Mouse (Mus musculus): Measurements from ENCODE around the gene Spag17. TPM values are rescaled to one million over a fixed set of nuclear protein-coding genes. Genes with fewer than 3 reads are reported as not detected.
"Not testable (repeated sequence)": the region's sequence is repeated elsewhere in the genome, so short reads cannot be mapped to it uniquely, and the experiment has no call there.

Gene Spag17
- polyA plus RNA-seq, 1 experiment from 2014 or later = not detected

DNA sequence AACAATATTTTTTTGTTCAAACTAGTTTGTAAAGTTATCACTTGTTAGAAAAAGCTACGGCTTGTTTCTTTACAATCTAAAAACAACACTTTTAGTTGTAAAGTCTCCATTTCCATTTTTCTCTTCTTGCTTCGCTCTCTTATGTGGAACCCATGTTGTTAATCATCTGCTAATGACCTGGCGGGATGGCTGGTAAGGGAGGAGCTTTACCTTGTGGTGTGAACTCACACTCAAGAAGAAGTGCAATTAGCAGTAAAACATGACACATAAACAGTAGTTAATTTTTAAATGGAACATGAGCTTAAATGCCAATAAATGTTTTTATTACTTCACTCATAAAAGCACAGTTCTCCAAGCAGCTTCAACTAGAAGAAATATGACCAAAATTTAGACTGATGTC, 3.7 kb upstream of the Spag17 start:
- Histone ChIP-seq H3K9ac (replicated peaks; ENCODE audit: low read depth, low read length) (no peak overlapping the region), H3K4me1 (ENCODE audit: control insufficient read depth, insufficient read depth, low read length) (no peaks in the 10 kb centered on the region), H3K9me3 (ENCODE audit: control insufficient read depth, low read depth, low read length) (no peaks in the 10 kb centered on the region), H3K4me2 (replicated peaks; ENCODE audit: low read depth, low read length) (no peak overlapping the region), H3K27ac (ENCODE audit: low read length) (no peak overlapping the region), H3K27me3 (ENCODE audit: control insufficient read depth, insufficient read depth, low read length) (no peaks in the 10 kb centered on the region), H3K36me3 (ENCODE audit: control insufficient read depth, insufficient read depth, low read length) (no peaks in the 10 kb centered on the region), H3K4me3 (ENCODE audit: low read depth, low read length) (no peak overlapping the region)
- 82% methylated on average over 3 of the region's 3 CpGs for WGBS
- ATAC-seq (ENCODE audit: insufficient number of reproducible peaks, insufficient read depth, low FRiP score, low read depth) = no peak

DNA sequence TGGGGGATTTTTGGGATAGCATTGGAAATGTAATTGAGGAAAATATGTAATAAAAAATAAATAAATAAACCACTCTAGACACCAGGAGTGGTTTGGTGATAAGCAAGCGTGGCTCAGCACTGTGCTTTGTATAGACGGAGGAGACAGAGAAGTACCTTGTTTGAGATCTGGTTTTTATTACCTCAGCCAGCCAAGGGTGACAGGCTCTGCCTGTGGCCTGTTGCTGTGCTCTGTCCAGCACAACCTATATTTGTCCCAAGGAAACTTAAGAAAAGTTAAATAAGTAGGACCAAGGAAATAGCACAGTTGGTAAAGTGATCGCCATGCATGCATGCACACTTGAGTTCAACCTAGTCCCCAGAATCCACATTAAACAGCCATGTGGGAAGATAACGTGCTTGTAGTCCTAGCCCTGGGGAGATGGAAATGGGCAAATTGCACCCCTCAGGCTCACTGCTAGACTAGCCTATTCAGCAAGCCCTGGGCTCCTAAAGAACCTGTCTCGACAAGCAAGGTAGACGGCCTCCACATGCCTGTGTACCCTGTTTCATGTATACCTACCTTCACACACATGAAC, 1.1 kb upstream of the Spag17 start:
- H3K27ac ChIP-seq (ENCODE audit: low read length) = no peak overlapping the region
- no peak overlapping the region for H3K9ac ChIP-seq (replicated peaks; ENCODE audit: low read depth, low read length)
- ATAC-seq (ENCODE audit: insufficient number of reproducible peaks, insufficient read depth, low FRiP score, low read depth) = no peak
- H3K4me1 ChIP-seq (ENCODE audit: control insufficient read depth, insufficient read depth, low read length) = no peaks in the 10 kb centered on the region
- no peaks in the 10 kb centered on the region for H3K27me3 ChIP-seq (ENCODE audit: control insufficient read depth, insufficient read depth, low read length)
- H3K36me3 ChIP-seq (ENCODE audit: control insufficient read depth, insufficient read depth, low read length) = no peaks in the 10 kb centered on the region
- H3K9me3 ChIP-seq (ENCODE audit: control insufficient read depth, low read depth, low read length) = no peaks in the 10 kb centered on the region
- 88% methylated on average over 6 of the region's 6 CpGs for WGBS
- no peak overlapping the region for H3K4me2 ChIP-seq (replicated peaks; ENCODE audit: low read depth, low read length)
- no peak overlapping the region for H3K4me3 ChIP-seq (ENCODE audit: low read depth, low read length)

- H3K4me1 ChIP-seq (ENCODE audit: control insufficient read depth, insufficient read depth, low read length); H3K9me3 ChIP-seq (ENCODE audit: control insufficient read depth, low read depth, low read length); ATAC-seq (ENCODE audit: insufficient number of reproducible peaks, insufficient read depth, low FRiP score, low read depth); H3K9ac ChIP-seq (replicated peaks; ENCODE audit: low read depth, low read length); H3K36me3 ChIP-seq (ENCODE audit: control insufficient read depth, insufficient read depth, low read length); H3K27me3 ChIP-seq (ENCODE audit: control insufficient read depth, insufficient read depth, low read length); H3K4me3 ChIP-seq (ENCODE audit: low read depth, low read length); H3K4me2 ChIP-seq (replicated peaks; ENCODE audit: low read depth, low read length); H3K27ac ChIP-seq (ENCODE audit: low read length): not testable (repeated sequence)
- 94% methylated on average over 4 of the region's 4 CpGs for WGBS
Measured at GRCm38 (mm10) chr3:99894741-99895140, 9.5 kb downstream of the Spag17 start.

DNA sequence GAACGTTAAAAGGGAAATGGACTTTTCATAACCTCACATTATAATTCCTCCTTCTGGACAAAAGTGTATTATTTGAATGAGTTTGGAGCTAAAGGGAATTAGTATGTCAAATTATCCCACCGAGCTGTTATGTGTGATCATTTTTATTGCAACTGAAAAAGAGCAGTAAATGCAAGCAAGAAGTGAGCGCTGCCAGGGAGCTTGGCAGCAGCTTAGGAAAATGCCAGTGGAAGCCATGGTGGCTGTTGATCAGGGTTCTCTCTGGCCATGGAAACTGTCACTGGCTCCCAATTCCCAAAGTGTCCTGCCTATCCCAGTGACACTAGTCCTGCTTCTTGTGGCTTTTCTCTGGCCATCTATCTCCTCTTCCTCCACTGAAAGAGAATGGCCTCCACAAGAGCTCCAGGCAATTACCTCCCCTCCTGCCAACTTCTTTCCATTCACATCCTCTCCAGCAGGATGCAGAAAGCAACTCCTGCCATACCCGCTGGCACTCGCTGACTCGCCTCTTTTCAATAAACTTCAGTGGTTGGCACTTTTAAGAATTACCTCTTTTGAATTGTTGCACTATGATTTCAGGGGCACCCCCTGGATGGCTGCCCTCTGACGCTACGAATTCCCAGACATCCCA, 28.7 kb downstream of the Spag17 start:
- H3K9me3 ChIP-seq (ENCODE audit: control insufficient read depth, low read depth, low read length) = no peaks in the 10 kb centered on the region
- no peaks in the 10 kb centered on the region for H3K27me3 ChIP-seq (ENCODE audit: control insufficient read depth, insufficient read depth, low read length)
- no peak overlapping the region for H3K9ac ChIP-seq (replicated peaks; ENCODE audit: low read depth, low read length)
- no peak for ATAC-seq (ENCODE audit: insufficient number of reproducible peaks, insufficient read depth, low FRiP score, low read depth)
- 83% methylated on average over 8 of the region's 8 CpGs for WGBS
- no peaks in the 10 kb centered on the region for H3K4me1 ChIP-seq (ENCODE audit: control insufficient read depth, insufficient read depth, low read length)
- H3K4me3 ChIP-seq (ENCODE audit: low read depth, low read length) = no peak overlapping the region
- H3K27ac ChIP-seq (ENCODE audit: low read length) = no peak overlapping the region
- no peaks in the 10 kb centered on the region for H3K36me3 ChIP-seq (ENCODE audit: control insufficient read depth, insufficient read depth, low read length)
- no peak overlapping the region for H3K4me2 ChIP-seq (replicated peaks; ENCODE audit: low read depth, low read length)

GRCm38 (mm10) chr3:99922944-99923343, 37.7 kb downstream of the Spag17 start:
- no peaks in the 10 kb centered on the region for H3K27me3 ChIP-seq (ENCODE audit: control insufficient read depth, insufficient read depth, low read length)
- no peak overlapping the region for H3K27ac ChIP-seq (ENCODE audit: low read length)
- no peak overlapping the region for H3K9ac ChIP-seq (replicated peaks; ENCODE audit: low read depth, low read length)
- no peaks in the 10 kb centered on the region for H3K36me3 ChIP-seq (ENCODE audit: control insufficient read depth, insufficient read depth, low read length)
- H3K4me2 ChIP-seq (replicated peaks; ENCODE audit: low read depth, low read length) = no peak overlapping the region
- no peaks in the 10 kb centered on the region for H3K9me3 ChIP-seq (ENCODE audit: control insufficient read depth, low read depth, low read length)
- 75% methylated on average over 3 of the region's 3 CpGs for WGBS
- H3K4me1 ChIP-seq (ENCODE audit: control insufficient read depth, insufficient read depth, low read length) = no peaks in the 10 kb centered on the region
- ATAC-seq (ENCODE audit: insufficient number of reproducible peaks, insufficient read depth, low FRiP score, low read depth) = no peak
- H3K4me3 ChIP-seq (ENCODE audit: low read depth, low read length) = no peak overlapping the region

- no peak overlapping the region for H3K27ac ChIP-seq (ENCODE audit: low read length)
- WGBS = 72% methylated on average over 12 of the region's 12 CpGs
- H3K4me3 ChIP-seq (ENCODE audit: low read depth, low read length) = no peak overlapping the region
- H3K4me1 ChIP-seq (ENCODE audit: control insufficient read depth, insufficient read depth, low read length) = no peaks in the 10 kb centered on the region
- no peak overlapping the region for H3K9ac ChIP-seq (replicated peaks; ENCODE audit: low read depth, low read length)
- H3K36me3 ChIP-seq (ENCODE audit: control insufficient read depth, insufficient read depth, low read length) = no peaks in the 10 kb centered on the region
- no peaks in the 10 kb centered on the region for H3K9me3 ChIP-seq (ENCODE audit: control insufficient read depth, low read depth, low read length)
- ATAC-seq (ENCODE audit: insufficient number of reproducible peaks, insufficient read depth, low FRiP score, low read depth) = no peak
- H3K4me2 ChIP-seq (replicated peaks; ENCODE audit: low read depth, low read length) = no peak overlapping the region
- no peaks in the 10 kb centered on the region for H3K27me3 ChIP-seq (ENCODE audit: control insufficient read depth, insufficient read depth, low read length)
Measured at GRCm38 (mm10) chr3:99930920-99931620, 45.9 kb downstream of the Spag17 start.

- Histone ChIP-seq H3K9me3 (ENCODE audit: control insufficient read depth, low read depth, low read length) (no peaks in the 10 kb centered on the region), H3K9ac (replicated peaks; ENCODE audit: low read depth, low read length) (no peak overlapping the region), H3K27me3 (ENCODE audit: control insufficient read depth, insufficient read depth, low read length) (no peaks in the 10 kb centered on the region), H3K4me3 (ENCODE audit: low read depth, low read length) (no peak overlapping the region), H3K27ac (ENCODE audit: low read length) (no peak overlapping the region), H3K4me2 (replicated peaks; ENCODE audit: low read depth, low read length) (no peak overlapping the region), H3K36me3 (ENCODE audit: control insufficient read depth, insufficient read depth, low read length) (no peaks in the 10 kb centered on the region), H3K4me1 (ENCODE audit: control insufficient read depth, insufficient read depth, low read length) (no peaks in the 10 kb centered on the region)
- WGBS = 15% methylated on average over 1 of the region's 1 CpGs
- no peak for ATAC-seq (ENCODE audit: insufficient number of reproducible peaks, insufficient read depth, low FRiP score, low read depth)
Measured at GRCm38 (mm10) chr3:99936159-99936558, 51.0 kb downstream of the Spag17 start.

- no peaks in the 10 kb centered on the region for H3K36me3 ChIP-seq (ENCODE audit: control insufficient read depth, insufficient read depth, low read length)
- 34% methylated on average over 8 of the region's 8 CpGs for WGBS
- H3K4me2 ChIP-seq (replicated peaks; ENCODE audit: low read depth, low read length) = no peak overlapping the region
- H3K9ac ChIP-seq (replicated peaks; ENCODE audit: low read depth, low read length) = no peak overlapping the region
- no peak overlapping the region for H3K4me3 ChIP-seq (ENCODE audit: low read depth, low read length)
- no peak for ATAC-seq (ENCODE audit: insufficient number of reproducible peaks, insufficient read depth, low FRiP score, low read depth)
- H3K27me3 ChIP-seq (ENCODE audit: control insufficient read depth, insufficient read depth, low read length) = no peaks in the 10 kb centered on the region
- H3K9me3 ChIP-seq (ENCODE audit: control insufficient read depth, low read depth, low read length) = no peaks in the 10 kb centered on the region
- H3K27ac ChIP-seq (ENCODE audit: low read length) = no peak overlapping the region
- no peaks in the 10 kb centered on the region for H3K4me1 ChIP-seq (ENCODE audit: control insufficient read depth, insufficient read depth, low read length)
Measured at GRCm38 (mm10) chr3:99938611-99939286, 53.5 kb downstream of the Spag17 start.
